18 mouse cellular contexts compared by ENCODE assay signal in genomic region chr1:190388853-190389252, GRCm38 (mm10).
A peak's percentile ranks its signal among the peaks of the same experiment; 100 is the strongest.
DNase-seq lines count a peak whose midpoint lies in the region; ATAC-seq and TF ChIP-seq lines count a peak whose summit lies in the region.
"Had no signal": no experiment of that assay in that cellular context is flagged by ENCODE, and none has a peak within 500 bp of the region (broad histone marks: within the 10 kb centered on the region; RNA-seq: fewer than 3 reads in every experiment).

No protein-coding gene starts in this region.

- no peak for TF ChIP-seq CTCF in intestine, postnatal 0 days (IDR thresholded peaks at IDR 0.05; ENCODE audit: low read depth)
- TF ChIP-seq CTCF in forebrain, postnatal 0 days (IDR thresholded peaks at IDR 0.05; ENCODE audit: low read depth) = no peak

- no peaks in the 10 kb centered on the region for H3K9me3 ChIP-seq in intestine, embryonic 15.5 days
- no peaks in the 10 kb centered on the region for H3K9me3 ChIP-seq in intestine, postnatal 0 days (ENCODE audit: control insufficient read depth)
- H3K9me3 ChIP-seq in intestine, embryonic 16.5 days (ENCODE audit: control insufficient read depth, low read length) = no peaks in the 10 kb centered on the region
- H3K9me3 ChIP-seq in forebrain, postnatal 0 days (ENCODE audit: low read length) = no peaks in the 10 kb centered on the region

- H3K4me2 ChIP-seq in intestine, embryonic 15.5 days (replicated peaks) = no peak overlapping the region
- H3K4me2 ChIP-seq in intestine, postnatal 0 days (replicated peaks; ENCODE audit: low read depth) = no peak overlapping the region
- no peak overlapping the region for H3K4me2 ChIP-seq in intestine, embryonic 16.5 days (ENCODE audit: low read depth, low read length)
- H3K4me2 ChIP-seq in forebrain, postnatal 0 days (ENCODE audit: low read depth) = no peak overlapping the region

- ATAC-seq in intestine, embryonic 15.5 days = peak; percentile 72; the same call in 1 of the 2 replicates
- no peak for ATAC-seq in intestine, postnatal 0 days
- peak; percentile 81 for ATAC-seq in intestine, embryonic 16.5 days
- ATAC-seq in forebrain, postnatal 0 days = no peak
- ATAC-seq: activated CD4-positive, CD25-positive, alpha-beta regulatory T cell, adult 4 months; CD4-positive, CD25-positive, alpha-beta regulatory T cell, adult 4 months; Patski had no signal

- H3K36me3 ChIP-seq in intestine, embryonic 15.5 days = no peaks in the 10 kb centered on the region
- H3K36me3 ChIP-seq in intestine, postnatal 0 days (ENCODE audit: control insufficient read depth, insufficient read depth) = no peaks in the 10 kb centered on the region
- H3K36me3 ChIP-seq in intestine, embryonic 16.5 days (ENCODE audit: control insufficient read depth, insufficient read depth, low read length) = no peaks in the 10 kb centered on the region
- no peaks in the 10 kb centered on the region for H3K36me3 ChIP-seq in forebrain, postnatal 0 days (ENCODE audit: insufficient read depth)
- H3K36me3 ChIP-seq: G1E had no signal

- 0 out of 2 replicates have a peak, but pooled peaks cover 6% of the 10 kb centered on the region for H3K4me1 ChIP-seq in intestine, embryonic 15.5 days (replicated peaks)
- H3K4me1 ChIP-seq in intestine, postnatal 0 days (replicated peaks; ENCODE audit: control insufficient read depth, insufficient read depth, low read length) = no peaks in the 10 kb centered on the region
- no peaks in the 10 kb centered on the region for H3K4me1 ChIP-seq in intestine, embryonic 16.5 days (ENCODE audit: control insufficient read depth, insufficient read depth, low read length)
- no peaks in the 10 kb centered on the region; the same call in 1 of the 2 replicates for H3K4me1 ChIP-seq in forebrain, postnatal 0 days (ENCODE audit: insufficient read depth)

- no peaks in the 10 kb centered on the region for H3K27me3 ChIP-seq in intestine, embryonic 15.5 days (replicated peaks)
- no peaks in the 10 kb centered on the region for H3K27me3 ChIP-seq in intestine, postnatal 0 days (replicated peaks; ENCODE audit: control insufficient read depth, insufficient read depth, low read length)
- no peaks in the 10 kb centered on the region for H3K27me3 ChIP-seq in intestine, embryonic 16.5 days (replicated peaks; ENCODE audit: control insufficient read depth, insufficient read depth, low read length)
- peaks cover 17% of the 10 kb centered on the region for H3K27me3 ChIP-seq in forebrain, postnatal 0 days (ENCODE audit: insufficient read depth, low read length)

- H3K9ac ChIP-seq in intestine, embryonic 15.5 days = no peak overlapping the region
- H3K9ac ChIP-seq in intestine, postnatal 0 days (ENCODE audit: low read depth, low read length) = no peak overlapping the region
- no peak overlapping the region for H3K9ac ChIP-seq in intestine, embryonic 16.5 days (ENCODE audit: low read depth, low read length)
- no peak overlapping the region for H3K9ac ChIP-seq in forebrain, postnatal 0 days

- 69% methylated on average over 4 of the region's 4 CpGs for WGBS in intestine, embryonic 15.5 days
- WGBS in intestine, postnatal 0 days = 50% methylated on average over 4 of the region's 4 CpGs
- WGBS in intestine, embryonic 16.5 days = 76% methylated on average over 4 of the region's 4 CpGs
- 86% methylated on average over 4 of the region's 4 CpGs for WGBS in forebrain, postnatal 0 days

- DNase-seq in forebrain, postnatal 0 days = no peak
- DNase-seq: adrenal gland, adult 2 months; adrenal gland, adult 8-10 months; adrenal gland, postnatal 10 days; adrenal gland, postnatal 14 days; adrenal gland, postnatal 25 days; adrenal gland, postnatal 36 days; B cell, adult 2 months; cerebellum, adult 11 months; cerebellum, adult 11-12 months; cerebellum, adult 18-20 months had no signal

- no peak overlapping the region for H3K27ac ChIP-seq in intestine, embryonic 15.5 days
- H3K27ac ChIP-seq in intestine, postnatal 0 days (ENCODE audit: low read depth, low read length) = no peak overlapping the region
- H3K27ac ChIP-seq in intestine, embryonic 16.5 days (ENCODE audit: low read length) = no peak overlapping the region
- H3K27ac ChIP-seq in forebrain, postnatal 0 days (ENCODE audit: low read depth, low read length) = no peak overlapping the region

- no peak overlapping the region for H3K4me3 ChIP-seq in intestine, embryonic 15.5 days (replicated peaks)
- H3K4me3 ChIP-seq in intestine, postnatal 0 days (ENCODE audit: low read depth, low read length) = no peak overlapping the region
- no peak overlapping the region for H3K4me3 ChIP-seq in intestine, embryonic 16.5 days (ENCODE audit: low read length)
- no peak overlapping the region for H3K4me3 ChIP-seq in forebrain, postnatal 0 days (ENCODE audit: low read depth, low read length)

Comparison
In these comparisons a context has a peak if more than half of its experiments do, and no peak if none do; other contexts are left out.
1. ATAC-seq: peak in intestine, embryonic 15.5 days (single experiment) and intestine, embryonic 16.5 days (single experiment); none in intestine, postnatal 0 days (single experiment) and forebrain, postnatal 0 days (single experiment).